Mouse (Mus musculus) small intestine, adult 2 months (tissue): ENCODE measurements around the gene Hspb9. TPM values are rescaled to one million over a fixed set of nuclear protein-coding genes. Genes with fewer than 3 reads are reported as not detected.

Source experiments
- H3K27ac ChIP-seq: fragments of 200-500 bp; 2 replicates; pipeline ENCODE4 v1.5.1; 2012; ENCODE audit warnings: low read depth, low read length, control low read depth, inconsistent platforms; ENCODE audit not compliant: insufficient read depth
- H3K27me3 ChIP-seq: fragments of 200-500 bp; 2 replicates; pipeline ENCODE4 v1.6.1; 2012; ENCODE audit warnings: mild to moderate bottlenecking, moderate library complexity, low read length, inconsistent platforms; ENCODE audit not compliant: control insufficient read depth, insufficient read depth
- H3K36me3 ChIP-seq: fragments of 200-500 bp; 2 replicates; pipeline ENCODE4 v1.6.1; 2012; ENCODE audit warnings: mild to moderate bottlenecking, low read length, control low read depth, inconsistent platforms; ENCODE audit not compliant: control insufficient read depth, insufficient read depth
- H3K4me1 ChIP-seq: fragments of 200-500 bp; 2 replicates; pipeline ENCODE4 v1.6.1; 2012; ENCODE audit warnings: low read length, inconsistent platforms, mixed read lengths; ENCODE audit not compliant: control insufficient read depth, insufficient read depth, insufficient read length
- H3K4me3 ChIP-seq: fragments of 200-500 bp; 2 replicates; pipeline ENCODE4 v1.5.1; 2012; ENCODE audit warnings: low read depth, mild to moderate bottlenecking, control low read depth, inconsistent platforms, low read length, moderate library complexity
- CTCF ChIP-seq: fragments of 200-500 bp; IDR thresholded peaks from 2 replicates; pipeline ENCODE4 v1.5.1; 2012; ENCODE audit warnings: low read depth, mild to moderate bottlenecking, control low read depth, inconsistent platforms, low read length, moderate library complexity, mixed read lengths; ENCODE audit not compliant: insufficient replicate concordance, insufficient read length; ENCODE audit errors: extremely low read depth
- POLR2A ChIP-seq: fragments of 200-500 bp; IDR thresholded peaks from 2 replicates; pipeline ENCODE4 v1.6.1; 2012; ENCODE audit warnings: low read depth, mild to moderate bottlenecking, control low read depth, inconsistent platforms, low read length, moderate library complexity
- WGBS: fragments of 180-500 bp; shearing (Covaris S2); methylation state at CpG from one replicate; pipeline ENCODE4 v1.1.7; 2018; 5-methylcytosine and 5-hydroxymethylcytosine counted together
- polyA plus RNA-seq: library from polyadenylated mRNA; depleted of rRNA; stranded (reverse); fragments of >200 nt; gene quantifications from 2 replicates; pipeline ENCODE4 v1.2.3, GENCODE M21; 2012

Gene Hspb9
- polyA plus RNA-seq, 1 experiment: not detected

DNA sequence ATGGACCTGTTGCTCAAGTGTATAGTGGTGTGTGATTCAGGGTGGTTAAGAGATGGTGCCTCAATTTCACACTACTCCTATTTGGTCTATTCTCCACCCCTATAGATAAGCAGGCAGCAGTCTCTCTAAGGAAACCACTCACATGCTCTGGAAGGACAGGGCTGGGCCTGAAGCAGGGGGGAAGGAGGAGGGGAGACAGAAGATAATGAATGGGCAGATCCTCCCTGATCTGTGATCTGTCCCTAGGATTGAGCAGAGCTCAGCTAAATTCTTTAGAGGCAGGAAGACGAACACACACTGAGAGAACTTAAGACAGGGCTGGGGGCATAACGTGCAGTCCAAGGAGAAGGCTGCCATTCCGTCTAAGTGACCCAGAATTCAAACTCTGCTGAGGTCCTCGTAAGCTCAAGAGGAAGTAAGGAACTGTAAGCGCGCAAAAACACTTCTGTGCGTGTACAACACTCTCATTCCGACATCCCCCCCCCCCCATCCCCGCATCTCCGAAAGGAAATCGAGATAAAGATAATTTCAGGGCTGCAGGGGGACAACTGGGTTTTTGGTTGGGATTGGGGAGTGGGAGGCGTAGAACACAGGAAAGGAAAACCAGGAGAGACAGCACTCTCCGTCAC is 23.6 kb downstream of the Hspb9 start:
- no peak; the same call in 1 of the 2 replicates for TF ChIP-seq CTCF
- TF ChIP-seq POLR2A: no peak
- WGBS: under 1% methylated on average over 13 of the region's 13 CpGs
- Histone ChIP-seq H3K4me1 (peaks cover 18% of the 10 kb centered on the region), H3K4me3 (peak overlapping the region; percentile 92), H3K27me3 (no peaks in the 10 kb centered on the region), H3K27ac (peak overlapping the region; percentile 71), H3K36me3 (peaks cover 4% of the 10 kb centered on the region; the same call in 1 of the 2 replicates)

- Histone ChIP-seq H3K4me1 (peaks cover 18% of the 10 kb centered on the region), H3K27me3 (no peaks in the 10 kb centered on the region), H3K4me3 (peak within 1 kb of the TSS; percentile 92), H3K36me3 (peaks cover 2% of the 10 kb centered on the region; the same call in 1 of the 2 replicates), H3K27ac (peak within 1 kb of the TSS; percentile 71)
- TF ChIP-seq POLR2A (peak; percentile 64; the same call in 1 of the 2 replicates), CTCF (no peak)
- under 1% methylated on average over 39 of the region's 39 CpGs for WGBS
Measured at GRCm38 (mm10) chr11:100738066-100738604, 24.5 kb downstream of the Hspb9 start, which contains the start of gene Rab5c. Rab5c (minus strand) TSS chr11:100738215.

DNA sequence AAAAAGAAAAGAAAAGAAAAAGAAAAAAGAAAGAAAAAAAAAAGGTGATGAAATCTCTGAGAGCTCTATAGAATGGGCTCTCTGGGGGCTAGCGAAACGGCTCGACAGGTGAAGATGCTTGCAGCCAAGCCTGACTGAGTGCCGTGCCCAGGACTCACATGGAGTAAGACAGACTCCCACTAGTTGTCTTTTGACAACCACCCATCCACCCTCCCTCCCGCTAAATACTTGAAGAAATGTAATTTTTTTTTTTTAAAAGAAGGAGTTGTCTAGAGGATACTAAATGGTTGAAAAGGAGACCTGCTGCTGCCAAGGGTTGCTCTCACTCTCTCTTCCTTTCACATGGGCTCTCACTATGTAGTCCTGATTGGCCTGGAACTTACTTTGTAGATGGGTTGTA is 25.1 kb downstream of the Hspb9 start:
- Histone ChIP-seq H3K27ac (no peak overlapping the region), H3K27me3 (no peaks in the 10 kb centered on the region), H3K36me3 (no peaks in the 10 kb centered on the region), H3K4me3 (no peak overlapping the region), H3K4me1 (peaks cover 18% of the 10 kb centered on the region)
- 16% methylated on average over 5 of the region's 5 CpGs for WGBS
- TF ChIP-seq POLR2A: no peak
- no peak for TF ChIP-seq CTCF

DNA sequence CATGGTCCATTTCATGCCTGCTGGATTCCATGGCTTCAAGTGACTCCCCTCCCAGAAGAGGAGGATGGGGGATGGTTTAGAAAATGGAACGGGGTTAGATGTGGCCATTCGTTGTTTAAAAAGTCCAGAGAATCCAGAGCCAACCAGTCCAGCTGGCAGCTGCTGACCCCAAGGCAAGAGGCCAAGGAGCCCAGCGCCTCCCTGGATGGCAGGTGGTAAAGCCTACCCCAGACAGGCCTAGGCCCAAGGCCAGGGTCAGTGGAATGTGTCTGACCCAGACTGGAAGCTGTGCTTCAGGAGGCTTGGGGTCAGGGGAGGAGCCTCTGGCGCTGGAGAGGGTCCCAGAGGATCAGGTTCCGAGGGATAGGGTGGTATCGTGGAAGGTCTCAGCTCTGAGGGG is 27.7 kb downstream of the Hspb9 start:
- 75% methylated on average over 6 of the region's 6 CpGs for WGBS
- peaks cover 4% of the 10 kb centered on the region; the same call in 1 of the 2 replicates for H3K4me1 ChIP-seq
- TF ChIP-seq CTCF (no peak), POLR2A (no peak)

GRCm38 (mm10) chr11:100745085-100745484 is 31.4 kb downstream of the Hspb9 start:
- Histone ChIP-seq H3K36me3 (no peaks in the 10 kb centered on the region), H3K27me3 (no peaks in the 10 kb centered on the region), H3K4me3 (no peak overlapping the region), H3K4me1 (peaks cover 2% of the 10 kb centered on the region; the same call in 1 of the 2 replicates), H3K27ac (no peak overlapping the region)
- WGBS: 10% methylated on average over 6 of the region's 6 CpGs
- TF ChIP-seq POLR2A (no peak), CTCF (peak; percentile 49; the same call in 1 of the 2 replicates)

More for the DNA sequence above, 27.7 kb downstream of the Hspb9 start:
- Histone ChIP-seq H3K27ac (no peak overlapping the region), H3K4me3 (no peak overlapping the region), H3K36me3 (no peaks in the 10 kb centered on the region), H3K27me3 (no peaks in the 10 kb centered on the region)

DNA sequence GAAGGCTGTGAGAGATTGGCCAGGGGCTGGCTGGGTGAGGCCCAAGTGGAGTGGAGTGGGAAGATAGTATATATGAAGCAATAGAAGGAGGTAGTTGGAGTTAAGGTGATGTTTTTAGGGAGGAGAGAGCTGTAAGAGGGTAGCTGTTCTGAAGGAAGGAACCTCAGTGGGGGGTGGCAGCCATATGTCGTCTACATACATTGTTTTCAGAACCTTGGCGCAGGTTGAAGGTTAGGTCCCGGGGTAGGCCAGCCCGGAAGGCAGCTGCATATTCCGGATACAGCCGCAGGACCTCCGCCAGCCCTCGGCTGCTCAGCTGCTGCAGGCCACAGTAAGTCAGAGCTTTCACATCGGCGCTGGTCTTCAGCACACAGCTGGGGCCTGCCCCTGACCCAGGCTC is 32.9 kb downstream of the Hspb9 start:
- no peak overlapping the region for H3K27ac ChIP-seq
- H3K4me1 ChIP-seq: peaks cover 2% of the 10 kb centered on the region; the same call in 1 of the 2 replicates
- WGBS: 83% methylated on average over 10 of the region's 10 CpGs
- H3K36me3 ChIP-seq: no peaks in the 10 kb centered on the region
- TF ChIP-seq POLR2A (no peak), CTCF (no peak)
- H3K4me3 ChIP-seq: no peak overlapping the region
- no peaks in the 10 kb centered on the region for H3K27me3 ChIP-seq

DNA sequence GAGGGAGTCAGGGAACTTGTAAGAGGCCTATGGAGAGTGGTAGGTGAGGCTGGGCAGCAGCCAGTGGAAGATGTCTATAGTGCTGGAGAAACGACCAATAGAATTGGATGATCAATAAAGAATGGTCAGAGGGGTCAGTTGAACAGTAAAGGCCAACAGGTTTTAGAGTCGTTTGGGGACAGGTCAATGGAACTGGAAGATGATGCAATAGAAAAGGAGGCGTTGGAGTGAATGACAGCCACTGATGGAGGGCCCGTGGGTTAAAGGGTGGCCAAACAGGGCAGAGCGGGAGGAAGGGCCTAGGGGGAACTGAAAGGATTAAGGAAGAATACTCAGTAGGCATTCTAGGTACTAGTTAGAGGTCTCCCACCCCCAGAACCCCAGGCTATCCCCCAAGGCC is 33.5 kb downstream of the Hspb9 start:
- Histone ChIP-seq H3K36me3 (no peaks in the 10 kb centered on the region), H3K4me1 (peaks cover 2% of the 10 kb centered on the region; the same call in 1 of the 2 replicates), H3K27me3 (no peaks in the 10 kb centered on the region), H3K27ac (no peak overlapping the region), H3K4me3 (no peak overlapping the region)
- TF ChIP-seq POLR2A (no peak), CTCF (no peak)
- 56% methylated on average over 5 of the region's 5 CpGs for WGBS
